Comparison of ENCODE assay signal across 9 mouse cellular contexts in the genomic region with DNA sequence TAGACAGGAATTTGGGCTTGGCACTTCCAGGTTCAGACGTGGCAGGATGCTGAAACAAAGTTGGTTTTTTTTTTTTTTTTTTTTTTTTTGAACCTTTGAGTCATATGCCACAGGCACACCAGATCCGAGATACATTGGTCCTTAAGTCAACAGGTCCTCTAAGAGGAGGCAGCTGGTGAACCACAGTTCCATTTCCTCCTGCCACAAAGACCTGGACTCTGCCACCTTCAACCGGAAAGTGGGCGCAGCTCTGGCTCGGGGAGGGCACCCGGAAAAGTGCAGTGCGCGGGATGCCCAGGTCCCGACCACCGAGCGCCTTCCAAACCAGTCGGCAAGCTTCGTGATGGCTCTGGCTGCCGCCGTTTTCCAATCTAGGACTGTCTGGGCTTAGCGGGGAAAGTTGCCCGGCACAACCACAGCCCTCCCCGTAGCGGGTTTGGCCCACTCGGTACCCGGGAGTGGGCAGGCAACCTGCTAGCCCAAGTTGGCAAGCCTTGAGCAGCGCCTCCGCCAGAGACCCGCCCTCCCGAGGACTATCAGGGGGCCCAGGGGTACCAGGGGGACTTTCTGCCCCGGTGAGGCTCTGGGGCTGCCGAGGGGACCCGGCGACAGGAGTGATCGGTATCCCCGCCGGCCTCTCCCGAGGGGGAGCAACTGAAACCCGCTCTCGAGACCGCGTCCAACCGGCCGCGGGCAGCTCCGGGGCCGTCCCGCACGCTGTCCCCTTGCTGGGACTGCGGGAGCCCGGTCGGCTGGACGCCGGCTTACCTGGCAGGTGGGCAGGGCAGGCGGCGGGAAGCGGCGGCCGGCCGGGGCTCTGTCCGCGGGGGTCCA. TPM values are rescaled to one million over a fixed set of nuclear protein-coding genes. Genes with fewer than 3 reads are reported as not detected.
A peak's percentile ranks its signal among the peaks of the same experiment; 100 is the strongest.
DNase-seq lines count a peak whose midpoint lies in the region; ATAC-seq and TF ChIP-seq lines count a peak whose summit lies in the region.
"Had no signal": no experiment of that assay in that cellular context is flagged by ENCODE, and none has a peak within 500 bp of the region (broad histone marks: within the 10 kb centered on the region; RNA-seq: fewer than 3 reads in every experiment).

No protein-coding gene starts in this region.

- no peak for TF ChIP-seq CTCF in C2C12 (IDR thresholded peaks at IDR 0.05; ENCODE audit: control insufficient read depth, insufficient read depth, insufficient read length)

- peak overlapping the region; percentile 100 for H3K4me2 ChIP-seq in heart, embryonic 14.5 days (ENCODE audit: low read length)
- peak overlapping the region; percentile 100 for H3K4me2 ChIP-seq in stomach, embryonic 14.5 days (replicated peaks; ENCODE audit: low read depth, low read length)

- peak overlapping the region; percentile 35 for H3K9ac ChIP-seq in heart, embryonic 14.5 days (ENCODE audit: low read length)
- H3K9ac ChIP-seq in stomach, embryonic 14.5 days (replicated peaks; ENCODE audit: low read depth, low read length): peak overlapping the region; percentile 42

- peaks cover 2% of the 10 kb centered on the region; the same call in 1 of the 2 replicates for H3K9me3 ChIP-seq in erythroblast, embryonic 14.5 days (ENCODE audit: control insufficient read depth, low read length)
- H3K9me3 ChIP-seq in heart, embryonic 14.5 days (ENCODE audit: control insufficient read depth, low read length): no peaks in the 10 kb centered on the region
- H3K9me3 ChIP-seq in stomach, embryonic 14.5 days (ENCODE audit: control insufficient read depth, low read depth, low read length): no peaks in the 10 kb centered on the region

- H3K4me1 ChIP-seq in erythroblast, embryonic 14.5 days (ENCODE audit: control insufficient read depth): no peaks in the 10 kb centered on the region
- peaks cover 0 to 4% of the 10 kb centered on the region in 2 experiments; a peak in 2 of 4 replicates for H3K4me1 ChIP-seq in heart, embryonic 14.5 days (ENCODE audit: control insufficient read depth in 2 of 2, insufficient read depth in 2 of 2, low read length in 2 of 2)
- no peaks in the 10 kb centered on the region for H3K4me1 ChIP-seq in stomach, embryonic 14.5 days (ENCODE audit: control insufficient read depth, insufficient read depth, low read length)

- no peak for ATAC-seq in erythroblast, adult 5-6 weeks (replicated peaks; ENCODE audit: low FRiP score, poor library complexity, severe bottlenecking)
- ATAC-seq in heart, embryonic 14.5 days (ENCODE audit: insufficient number of reproducible peaks, insufficient read depth, low FRiP score, low read depth): no peak
- ATAC-seq in stomach, embryonic 14.5 days (ENCODE audit: insufficient number of reproducible peaks, insufficient read depth, low FRiP score, low read depth): peak; percentile 75

- H3K79me3 ChIP-seq in C2C12 (ENCODE audit: low read depth): no peaks in the 10 kb centered on the region

- H3K4me3 ChIP-seq in erythroblast, embryonic 14.5 days (replicated peaks): peak overlapping the region; percentile 33
- peak overlapping the region; percentile 11 for H3K4me3 ChIP-seq in C2C12 (ENCODE audit: insufficient read depth, poor library complexity, severe bottlenecking)
- H3K4me3 ChIP-seq in heart, embryonic 14.5 days (ENCODE audit: control insufficient read depth in 1 of 2, insufficient read depth in 1 of 2, low read depth in 1 of 2, low read length in 2 of 2): peak overlapping the region; percentile 51 to 68
- H3K4me3 ChIP-seq in stomach, embryonic 14.5 days (ENCODE audit: low read depth, low read length): peak overlapping the region; percentile 67

- WGBS in heart, embryonic 14.5 days: under 1% methylated on average over 50 of the region's 57 CpGs
- WGBS in stomach, embryonic 14.5 days: under 1% methylated on average over 54 of the region's 57 CpGs

- H3K36me3 ChIP-seq in erythroblast, embryonic 14.5 days (ENCODE audit: control insufficient read depth): no peaks in the 10 kb centered on the region
- no peaks in the 10 kb centered on the region for H3K36me3 ChIP-seq in C2C12 (ENCODE audit: control insufficient read depth, insufficient read depth)
- no peaks in the 10 kb centered on the region for H3K36me3 ChIP-seq in heart, embryonic 14.5 days (ENCODE audit: control insufficient read depth, insufficient read depth, low read length)
- no peaks in the 10 kb centered on the region for H3K36me3 ChIP-seq in stomach, embryonic 14.5 days (ENCODE audit: control insufficient read depth, insufficient read depth, low read length)
- H3K36me3 ChIP-seq: G1E had no signal

- peak; percentile 6 to 7 for DNase-seq in cerebellum, postnatal 36 days
- peak; percentile 32 for DNase-seq in kidney, postnatal 14 days
- DNase-seq in mesoderm, embryonic 11.5 days (ENCODE audit: low read depth, low spot score): peak; percentile 28

- H3K27me3 ChIP-seq in erythroblast, embryonic 14.5 days (ENCODE audit: control insufficient read depth): peaks cover 41% of the 10 kb centered on the region
- peaks cover 9% of the 10 kb centered on the region for H3K27me3 ChIP-seq in C2C12 (ENCODE audit: control insufficient read depth, insufficient read depth, insufficient read length)
- H3K27me3 ChIP-seq in heart, embryonic 14.5 days (ENCODE audit: control insufficient read depth, insufficient read depth, low read length): peaks cover 43% of the 10 kb centered on the region
- H3K27me3 ChIP-seq in stomach, embryonic 14.5 days (ENCODE audit: control insufficient read depth, insufficient read depth, low read length): peaks cover 3% of the 10 kb centered on the region; the same call in 1 of the 2 replicates

- H3K27ac ChIP-seq in heart, embryonic 14.5 days (replicated peaks in 1 of 2; ENCODE audit: control insufficient read depth in 1 of 2, insufficient read depth in 1 of 2, low read depth in 2 of 2, low read length in 2 of 2): no peak overlapping the region
- H3K27ac ChIP-seq in stomach, embryonic 14.5 days (ENCODE audit: low read length): no peak overlapping the region

- H3K79me2 ChIP-seq in C2C12 (ENCODE audit: control insufficient read depth, insufficient read depth): no peaks in the 10 kb centered on the region

- peak overlapping the region; percentile 1 for H3ac ChIP-seq in C2C12 (ENCODE audit: control insufficient read depth, insufficient read length, low read depth)

TF ChIP-seq in C2C12, 6 proteins besides CTCF, POLR2A, EP300 and RAD21:
- TF ChIP-seq MYOD1 (IDR thresholded peaks at IDR 0.05; ENCODE audit: control insufficient read depth, insufficient read length, low read depth) (no peak), MAX (IDR thresholded peaks at IDR 0.05) (no peak), MYOG (IDR thresholded peaks at IDR 0.05; ENCODE audit: control insufficient read depth, extremely low read depth, insufficient read length) (no peak), USF1 (IDR thresholded peaks at IDR 0.05; ENCODE audit: low read depth) (no peak), CEBPB (IDR thresholded peaks at IDR 0.05; ENCODE audit: low read depth) (no peak), FOSL1 (IDR thresholded peaks at IDR 0.05; ENCODE audit: insufficient read depth, low read length, poor library complexity, severe bottlenecking) (no peak)

RNA-seq across cellular contexts. Expression of a gene that starts 0.8 kb away (rescaled TPM):
- polyA plus RNA-seq in erythroblast, embryonic 14.5 days (2012): not detected in 2 replicates
- 0.58 and 10.7 TPM in 2 replicates for total RNA-seq in erythroblast, adult 5-6 weeks (2015; ENCODE audit: low replicate concordance)
- 4.0 and 5.3 TPM in 2 replicates for total RNA-seq in erythroblast, adult 5-6 weeks (2017; ENCODE audit: low replicate concordance)
- polyA plus RNA-seq in C2C12 (2012; fragmentation: generic; extraction: Trizol): 0.09 TPM
- polyA plus RNA-seq in heart, embryonic 14.5 days (2014; fragmentation: Nextera tagmentation; extraction: Ambion mirVana): 0.45 TPM in 1 of 2 replicates, not detected in the other
- polyA plus RNA-seq in stomach, embryonic 14.5 days (2014; fragmentation: Nextera tagmentation; extraction: Ambion mirVana): 9.1 and 9.9 TPM in 2 replicates
- total RNA-seq: G1E had no signal
- polyA plus RNA-seq: G1E had no signal

Comparison
In these comparisons a context has a peak if more than half of its experiments do, and no peak if none do; other contexts are left out.
1. H3K4me3 ChIP-seq: peak in every context shown above with its lines; median percentile 67 in stomach, embryonic 14.5 days; 60 in heart, embryonic 14.5 days; 33 in erythroblast, embryonic 14.5 days; 11 in C2C12.